Mouse (Mus musculus): ENCODE data around the gene Lyg1.

Lyg1 gene

GRCm38 (mm10) chr1:37931806-37932205, 25.8 kb downstream of the Lyg1 start:
- peak; percentile 22 for DNase-seq

DNA sequence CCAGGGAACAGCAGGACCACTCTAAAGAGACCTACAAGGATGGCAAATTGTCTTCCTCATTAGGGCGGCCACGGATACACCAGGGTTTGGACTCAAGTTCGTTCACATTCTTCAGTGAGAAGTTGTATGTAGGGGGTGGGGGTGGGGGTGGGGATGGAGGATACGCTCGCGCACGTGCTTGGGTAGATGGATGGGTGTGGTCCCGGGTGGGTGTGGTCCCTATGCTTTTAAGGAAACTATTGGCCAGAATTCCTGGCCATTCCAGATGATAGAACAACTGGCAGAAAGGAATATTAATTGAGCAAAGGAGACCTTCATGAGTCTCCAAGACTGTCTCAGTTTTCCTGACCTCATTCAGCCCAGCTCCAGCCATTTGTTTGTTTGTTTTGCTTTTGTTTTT, 31.6 kb downstream of the Lyg1 start:
- DNase-seq: no peak

DNA sequence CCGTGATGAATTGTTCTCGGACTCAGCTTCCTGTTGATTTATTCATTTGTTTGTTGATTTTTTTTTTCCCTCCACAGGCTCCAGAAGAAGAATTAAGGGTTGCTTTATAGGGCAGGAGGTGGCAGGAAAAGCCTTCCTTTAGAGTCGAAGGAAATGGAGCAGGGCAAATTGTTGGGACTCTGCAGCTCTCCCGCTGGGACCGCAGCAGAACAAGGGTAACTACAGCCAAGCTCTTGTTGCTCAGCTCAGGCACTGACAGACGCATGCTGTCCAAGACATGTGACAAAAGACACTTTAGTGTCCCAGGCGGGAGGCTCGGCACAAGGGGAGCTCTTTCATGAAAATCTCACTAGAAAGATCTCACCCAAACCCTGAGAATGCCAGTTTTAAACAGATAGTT, 35.0 kb downstream of the Lyg1 start:
- peak; percentile 7 for DNase-seq

DNA sequence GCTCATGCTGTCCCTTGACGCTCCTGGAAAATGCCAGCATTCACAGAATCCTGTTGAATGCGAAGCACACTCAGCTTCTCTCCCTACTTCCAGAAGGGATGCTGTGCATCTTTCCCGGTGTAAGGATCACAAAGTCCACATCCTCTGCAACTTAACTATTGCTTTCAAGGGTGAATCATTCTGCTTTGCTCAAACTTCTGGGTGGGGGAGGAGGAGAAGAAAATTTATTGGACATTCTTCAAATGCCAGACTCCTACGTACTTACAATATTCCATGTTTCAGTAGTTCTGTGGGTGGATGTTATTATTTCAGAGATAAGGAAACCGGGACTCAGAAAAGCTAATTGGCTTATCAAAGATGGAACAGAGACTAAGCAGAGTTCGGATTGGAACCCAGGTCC, 39.5 kb downstream of the Lyg1 start:
- DNase-seq: no peak

DNA sequence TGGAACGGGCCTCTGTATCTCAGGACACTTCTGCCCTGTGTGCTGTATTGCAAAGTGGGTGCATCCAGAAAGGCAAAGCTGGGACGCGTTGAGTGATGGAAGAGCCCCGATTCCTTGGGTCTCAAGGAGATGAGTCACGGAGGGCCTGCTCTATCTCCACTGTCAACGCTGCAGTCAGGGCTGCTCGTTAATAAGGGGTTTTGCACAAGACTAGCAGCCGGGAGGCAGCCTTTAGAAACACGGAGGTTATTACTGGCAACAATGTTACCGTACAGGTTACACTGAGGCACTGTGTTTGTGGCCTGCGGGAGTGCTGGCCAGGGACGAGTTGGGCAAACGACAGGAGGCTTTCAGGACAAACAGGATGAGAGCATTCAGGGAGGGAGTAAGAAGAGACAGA, 39.9 kb downstream of the Lyg1 start:
- DNase-seq: no peak

GRCm38 (mm10) chr1:37916393-37916792, 41.2 kb downstream of the Lyg1 start, which contains the start of gene Lyg2:
Lyg2 (minus strand) TSS chr1:37916493.
- no peak for DNase-seq

GRCm38 (mm10) chr1:37912751-37913150, 44.8 kb downstream of the Lyg1 start:
- DNase-seq: no peak

GRCm38 (mm10) chr1:37903178-37903577, 54.4 kb downstream of the Lyg1 start:
- peak; percentile 27 for DNase-seq

DNA sequence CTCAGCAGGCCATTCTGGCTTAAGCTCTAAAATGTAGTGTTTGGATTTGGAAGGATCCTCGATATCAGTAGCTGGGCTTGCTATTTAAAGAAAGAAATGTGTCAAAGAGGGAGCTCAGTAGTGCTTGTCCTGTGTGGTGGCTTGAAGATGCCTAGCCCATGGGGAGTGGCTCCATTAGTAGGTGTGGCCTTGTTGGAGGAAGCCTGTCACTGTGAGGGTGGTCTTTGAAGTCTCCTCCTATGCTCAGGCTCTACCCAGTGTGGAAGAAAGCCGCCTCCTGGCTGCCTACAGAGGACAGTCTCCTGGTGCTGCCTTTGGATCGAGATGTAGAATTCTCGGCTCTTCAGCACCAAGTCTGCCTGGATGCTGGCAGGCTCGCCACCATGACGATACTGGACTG, 57.3 kb downstream of the Lyg1 start:
- DNase-seq: no peak

GRCm38 (mm10) chr1:37899816-37900215, 57.7 kb downstream of the Lyg1 start:
- no peak for DNase-seq

All from kidney, postnatal 14 days (tissue).